Mouse (Mus musculus): ENCODE results near the gene Agpat3. TPM values are rescaled to one million over a fixed set of nuclear protein-coding genes. Genes with fewer than 3 reads are reported as not detected.

The Agpat3 gene
- total and polyA plus RNA-seq, 2 experiments from 2014 or later, result 94.9 to 101 TPM

GRCm38 (mm10) chr10:78392072-78392471 lies 39.8 kb upstream of the Agpat3 start:
- Histone ChIP-seq H3K27me3 (ENCODE audit: insufficient read depth, low read length) (no peaks in the 10 kb centered on the region; the same call in 1 of the 2 replicates), H3K36me3 (ENCODE audit: insufficient read depth) (no peaks in the 10 kb centered on the region), H3K9ac (no peak overlapping the region), H3K9me3 (ENCODE audit: low read length) (no peaks in the 10 kb centered on the region), H3K27ac (ENCODE audit: low read depth, low read length) (no peak overlapping the region), H3K4me1 (ENCODE audit: insufficient read depth) (peaks cover 12% of the 10 kb centered on the region; the same call in 1 of the 2 replicates), H3K4me2 (ENCODE audit: low read depth) (no peak overlapping the region), H3K4me3 (ENCODE audit: low read depth, low read length) (no peak overlapping the region)
- ATAC-seq, result no peak
- 3% methylated on average over 18 of the region's 18 CpGs for WGBS
- peak; percentile 91 for TF ChIP-seq CTCF (IDR thresholded peaks at IDR 0.05; ENCODE audit: low read depth)
- DNase-seq, result peak; percentile 84

- 24% methylated on average over 4 of the region's 4 CpGs for WGBS
Measured at GRCm38 (mm10) chr10:78390982-78391470, 38.7 kb upstream of the Agpat3 start.

GRCm38 (mm10) chr10:78388216-78388980 lies 36.1 kb upstream of the Agpat3 start:
- Histone ChIP-seq H3K4me2 (ENCODE audit: low read depth) (no peak overlapping the region), H3K27ac (ENCODE audit: low read depth, low read length) (no peak overlapping the region), H3K36me3 (ENCODE audit: insufficient read depth) (no peaks in the 10 kb centered on the region), H3K9ac (peak overlapping the region; percentile 19; the same call in 1 of the 2 replicates), H3K4me1 (ENCODE audit: insufficient read depth) (0 out of 2 replicates have a peak, but pooled peaks cover 3% of the 10 kb centered on the region), H3K4me3 (ENCODE audit: low read depth, low read length) (no peak overlapping the region), H3K27me3 (ENCODE audit: insufficient read depth, low read length) (no peaks in the 10 kb centered on the region; the same call in 1 of the 2 replicates), H3K9me3 (ENCODE audit: low read length) (no peaks in the 10 kb centered on the region)
- ATAC-seq (peak; percentile 71), DNase-seq (peak; percentile 16)
- no peak for TF ChIP-seq CTCF (IDR thresholded peaks at IDR 0.05; ENCODE audit: low read depth)
- 40% methylated on average over 20 of the region's 20 CpGs for whole genome bisulfite sequencing

More at GRCm38 (mm10) chr10:78390982-78391470, 38.7 kb upstream of the Agpat3 start:
- no peak overlapping the region for H3K9ac ChIP-seq
- 0 out of 2 replicates have a peak, but pooled peaks cover 7% of the 10 kb centered on the region for H3K4me1 ChIP-seq (ENCODE audit: insufficient read depth)
- ATAC-seq, result no peak
- no peaks in the 10 kb centered on the region; the same call in 1 of the 2 replicates for H3K27me3 ChIP-seq (ENCODE audit: insufficient read depth, low read length)
- H3K27ac ChIP-seq (ENCODE audit: low read depth, low read length), result no peak overlapping the region
- H3K4me2 ChIP-seq (ENCODE audit: low read depth), result no peak overlapping the region
- H3K4me3 ChIP-seq (ENCODE audit: low read depth, low read length), result no peak overlapping the region
- no peak for DNase-seq
- no peaks in the 10 kb centered on the region for H3K9me3 ChIP-seq (ENCODE audit: low read length)
- H3K36me3 ChIP-seq (ENCODE audit: insufficient read depth), result no peaks in the 10 kb centered on the region
- no peak for TF ChIP-seq CTCF (IDR thresholded peaks at IDR 0.05; ENCODE audit: low read depth)

GRCm38 (mm10) chr10:78385520-78385919 lies 33.2 kb upstream of the Agpat3 start:
- Histone ChIP-seq H3K27me3 (ENCODE audit: insufficient read depth, low read length) (no peaks in the 10 kb centered on the region), H3K4me2 (ENCODE audit: low read depth) (no peak overlapping the region), H3K9ac (no peak overlapping the region), H3K4me3 (ENCODE audit: low read depth, low read length) (no peak overlapping the region), H3K27ac (ENCODE audit: low read depth, low read length) (no peak overlapping the region), H3K4me1 (ENCODE audit: insufficient read depth) (0 out of 2 replicates have a peak, but pooled peaks cover 3% of the 10 kb centered on the region), H3K36me3 (ENCODE audit: insufficient read depth) (no peaks in the 10 kb centered on the region), H3K9me3 (ENCODE audit: low read length) (no peaks in the 10 kb centered on the region)
- ATAC-seq (no peak), DNase-seq (no peak)
- TF ChIP-seq CTCF (IDR thresholded peaks at IDR 0.05; ENCODE audit: low read depth), result no peak
- WGBS, result 78% methylated on average over 5 of the region's 5 CpGs

GRCm38 (mm10) chr10:78383567-78383966 lies 31.3 kb upstream of the Agpat3 start:
- WGBS, result 73% methylated on average over 3 of the region's 3 CpGs

GRCm38 (mm10) chr10:78378516-78378915 lies 26.2 kb upstream of the Agpat3 start:
- no peak overlapping the region for H3K4me2 ChIP-seq (ENCODE audit: low read depth)
- H3K27me3 ChIP-seq (ENCODE audit: insufficient read depth, low read length), result no peaks in the 10 kb centered on the region
- 94% methylated on average over 7 of the region's 7 CpGs for WGBS
- DNase-seq (no peak), ATAC-seq (no peak)
- H3K36me3 ChIP-seq (ENCODE audit: insufficient read depth), result no peaks in the 10 kb centered on the region
- no peak overlapping the region for H3K9ac ChIP-seq
- no peaks in the 10 kb centered on the region for H3K9me3 ChIP-seq (ENCODE audit: low read length)
- no peak overlapping the region for H3K4me3 ChIP-seq (ENCODE audit: low read depth, low read length)
- no peak overlapping the region for H3K27ac ChIP-seq (ENCODE audit: low read depth, low read length)
- H3K4me1 ChIP-seq (ENCODE audit: insufficient read depth), result no peaks in the 10 kb centered on the region
- TF ChIP-seq CTCF (IDR thresholded peaks at IDR 0.05; ENCODE audit: low read depth), result no peak

More at GRCm38 (mm10) chr10:78383567-78383966, 31.3 kb upstream of the Agpat3 start:
- Histone ChIP-seq H3K9ac (no peak overlapping the region), H3K27me3 (ENCODE audit: insufficient read depth, low read length) (no peaks in the 10 kb centered on the region), H3K9me3 (ENCODE audit: low read length) (no peaks in the 10 kb centered on the region), H3K4me1 (ENCODE audit: insufficient read depth) (no peaks in the 10 kb centered on the region), H3K4me2 (ENCODE audit: low read depth) (no peak overlapping the region), H3K36me3 (ENCODE audit: insufficient read depth) (no peaks in the 10 kb centered on the region), H3K27ac (ENCODE audit: low read depth, low read length) (no peak overlapping the region), H3K4me3 (ENCODE audit: low read depth, low read length) (no peak overlapping the region)
- no peak for TF ChIP-seq CTCF (IDR thresholded peaks at IDR 0.05; ENCODE audit: low read depth)
- DNase-seq (no peak), ATAC-seq (no peak)

All from forebrain, postnatal 0 days (tissue).